Mouse (Mus musculus): Measurements from ENCODE around the gene Nsun4.

Gene Nsun4

GRCm38 (mm10) chr4:116053399-116053961 is at the start of gene Nsun4:
Gene Nsun4 (minus strand): TSS chr4:116053876.
- DNase-seq (ENCODE audit: low spot score in 2 of 2) = peak; percentile 75 to 79

DNA sequence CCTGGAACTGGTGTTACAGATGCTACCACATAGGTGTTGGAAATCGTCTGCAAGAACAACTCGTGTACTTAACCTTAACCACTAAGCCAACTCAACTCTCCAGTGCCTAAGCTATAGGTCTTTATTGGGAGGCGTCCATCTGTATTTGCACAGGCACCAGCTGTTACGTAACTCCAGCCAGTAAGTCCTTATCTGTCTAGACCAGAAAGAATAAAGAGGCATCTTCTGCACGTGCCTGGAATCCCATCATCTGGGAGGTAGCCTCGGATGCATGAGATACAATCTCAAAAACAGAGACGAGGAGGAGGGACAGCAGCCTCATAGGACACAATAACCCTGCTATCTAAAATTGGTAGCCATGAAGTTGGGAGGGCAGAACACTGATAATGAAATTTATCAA is 47.3 kb upstream of the Nsun4 start:
- no peak for DNase-seq (ENCODE audit: low spot score in 2 of 2)

DNA sequence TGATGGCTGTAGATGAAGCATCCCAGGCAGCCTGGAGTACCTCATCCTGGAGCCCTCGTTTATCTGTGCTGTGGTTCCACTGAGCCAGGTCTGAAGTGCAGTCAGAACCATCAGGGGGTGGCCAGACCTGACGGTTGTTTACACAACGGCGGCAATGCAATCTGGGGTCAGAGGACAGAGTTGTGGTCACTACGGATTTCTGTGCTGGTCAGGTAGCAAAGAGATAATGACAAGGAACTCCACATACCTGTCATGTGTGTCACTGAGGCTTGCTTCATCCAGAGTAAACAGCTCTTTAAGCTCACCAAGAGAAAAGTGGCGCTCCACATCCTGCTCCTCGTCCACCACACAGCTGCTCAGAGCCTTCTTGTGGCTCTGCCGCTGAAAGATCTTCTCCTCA is 43.5 kb upstream of the Nsun4 start:
- DNase-seq (ENCODE audit: low spot score in 2 of 2) = no peak

- DNase-seq (ENCODE audit: low spot score in 2 of 2) = no peak
Observed at GRCm38 (mm10) chr4:116096291-116096690, 42.6 kb upstream of the Nsun4 start.

DNA sequence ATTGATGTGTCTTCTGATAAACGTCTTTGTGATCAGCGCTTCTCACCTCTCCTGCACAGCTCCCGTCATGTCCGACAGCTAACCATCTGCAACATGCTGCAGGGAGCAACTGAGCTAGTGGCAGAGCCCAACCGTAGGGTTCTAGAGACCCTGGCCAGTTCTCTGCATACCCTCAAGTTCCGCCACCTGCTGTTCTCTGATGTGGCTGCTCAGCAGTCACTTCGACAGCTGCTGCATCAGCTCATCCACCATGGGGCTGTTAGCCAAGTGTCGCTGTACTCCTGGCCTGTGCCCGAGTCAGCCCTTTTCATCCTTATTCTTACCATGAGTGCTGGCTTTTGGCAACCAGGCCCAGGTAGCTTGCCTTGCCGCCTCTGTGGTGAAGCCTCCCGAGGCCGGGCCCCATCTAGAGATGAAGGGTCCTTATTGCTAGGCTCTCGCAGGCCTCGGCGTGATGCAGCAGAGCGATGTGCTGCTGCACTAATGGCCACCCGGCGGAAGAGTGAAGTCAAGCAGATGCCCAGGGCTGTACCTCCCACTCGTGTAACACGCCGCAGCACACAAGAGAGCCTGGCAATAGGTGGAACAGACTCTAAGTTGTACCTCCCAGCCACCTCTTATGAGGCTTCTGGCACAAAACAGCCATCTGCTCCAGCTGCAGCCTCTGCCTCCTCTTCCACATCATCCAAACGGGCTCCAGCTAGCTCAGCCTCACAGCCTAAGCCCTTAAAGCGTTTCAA is 35.0 kb upstream of the Nsun4 start:
- no peak for DNase-seq (ENCODE audit: low spot score in 2 of 2)

- DNase-seq (ENCODE audit: low spot score in 2 of 2) = no peak
Observed at GRCm38 (mm10) chr4:116077240-116078095, 23.8 kb upstream of the Nsun4 start.

DNA sequence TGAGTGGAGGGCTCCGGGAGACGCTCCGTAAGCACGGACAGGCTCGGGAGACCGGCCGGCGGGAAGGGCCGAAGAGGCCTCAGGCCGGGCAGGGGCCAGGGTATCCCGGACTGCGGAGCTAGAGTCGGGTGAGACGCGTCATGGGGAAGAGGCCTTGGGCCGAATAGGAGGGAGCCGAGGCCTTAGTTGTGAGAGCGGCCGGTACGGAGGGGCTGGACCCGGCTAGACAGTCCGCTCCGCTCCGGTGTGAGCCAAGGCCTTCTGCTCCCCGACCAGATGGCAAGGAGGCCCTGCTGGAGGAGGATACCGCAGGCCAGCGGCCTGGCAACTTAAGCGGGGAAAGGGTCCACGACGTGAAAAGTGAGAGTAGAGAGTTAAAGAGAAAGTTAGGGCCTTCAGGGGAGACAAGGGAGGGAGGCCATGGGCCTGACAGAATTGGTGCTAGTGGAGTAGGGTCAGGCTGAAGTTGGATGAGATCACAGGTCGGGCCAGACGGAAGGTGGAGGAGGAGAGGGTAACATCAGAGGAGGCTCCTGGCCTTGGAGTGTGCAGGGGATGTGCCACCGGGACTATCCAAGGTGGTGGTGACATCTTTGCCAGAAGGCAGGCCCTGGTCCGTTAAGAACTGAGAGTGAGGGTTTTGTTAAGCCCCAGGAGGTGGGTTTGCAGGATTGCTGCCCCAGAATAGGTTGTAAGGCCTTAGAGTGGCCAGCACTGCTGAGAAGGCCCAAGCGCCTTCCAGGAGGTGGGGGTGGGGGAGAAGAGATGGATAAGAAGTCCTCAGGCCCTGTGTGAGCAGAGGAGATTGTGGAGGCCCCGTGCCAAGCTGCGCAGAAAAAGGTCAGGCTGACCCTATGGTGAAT is 22.9 kb upstream of the Nsun4 start:
- DNase-seq (ENCODE audit: low spot score in 2 of 2) = peak in 1 of 2 experiments; percentile 19

- peak; percentile 42 to 47 for DNase-seq (ENCODE audit: low spot score in 2 of 2)
Observed at GRCm38 (mm10) chr4:116075631-116076368, 22.1 kb upstream of the Nsun4 start.

- DNase-seq (ENCODE audit: low spot score in 2 of 2) = peak; percentile 94 to 95
Observed at GRCm38 (mm10) chr4:116074861-116075620, 21.4 kb upstream of the Nsun4 start, which contains the start of the genes Uqcrh and Lrrc41. Gene Uqcrh (minus strand): TSS chr4:116075071. Gene Lrrc41 (plus strand): TSS chr4:116075269.

- DNase-seq (ENCODE audit: low spot score in 2 of 2) = no peak
Observed at GRCm38 (mm10) chr4:116074145-116074675, 20.5 kb upstream of the Nsun4 start.

- DNase-seq (ENCODE audit: low spot score in 2 of 2) = no peak
Observed at GRCm38 (mm10) chr4:116073146-116073545, 19.5 kb upstream of the Nsun4 start.

GRCm38 (mm10) chr4:116070116-116070515 is 16.4 kb upstream of the Nsun4 start:
- DNase-seq (ENCODE audit: low spot score in 2 of 2) = no peak

- DNase-seq (ENCODE audit: low spot score in 2 of 2) = no peak
Observed at GRCm38 (mm10) chr4:116063855-116064254, 10.2 kb upstream of the Nsun4 start.

DNA sequence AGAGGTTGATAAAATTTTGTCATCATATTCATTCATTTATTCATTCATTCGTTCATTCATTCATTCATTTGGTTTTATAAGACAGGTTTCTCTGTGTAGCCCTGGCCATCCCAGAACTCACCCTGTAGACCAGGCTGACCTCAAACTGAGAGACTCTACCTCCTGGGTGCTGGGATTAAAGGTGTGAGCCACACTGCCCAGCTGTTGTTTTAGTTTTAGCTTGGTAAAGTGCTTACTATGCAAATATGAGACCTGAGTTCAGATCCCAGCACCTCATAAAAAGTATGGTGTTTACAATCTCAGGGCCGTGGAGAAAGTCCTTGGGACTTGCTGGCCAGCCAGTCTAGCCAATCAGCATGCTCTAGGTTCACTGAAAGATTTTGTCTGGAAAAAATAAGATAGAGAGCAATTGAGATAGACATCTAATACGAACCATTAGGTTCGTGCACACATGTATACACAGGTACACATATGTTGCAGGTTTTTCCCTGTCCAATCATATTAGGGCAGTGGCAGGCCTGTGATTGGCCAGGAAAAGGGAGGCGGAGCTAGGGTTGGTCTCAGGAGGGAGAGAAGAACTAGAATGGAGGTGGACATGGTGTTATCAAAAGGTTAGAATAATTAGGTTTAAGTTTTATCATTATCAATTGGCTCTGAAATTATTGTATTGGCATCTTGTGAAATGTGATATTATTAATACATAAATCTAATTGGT is 5.5 kb upstream of the Nsun4 start:
- no peak for DNase-seq (ENCODE audit: low spot score in 2 of 2)

DNA sequence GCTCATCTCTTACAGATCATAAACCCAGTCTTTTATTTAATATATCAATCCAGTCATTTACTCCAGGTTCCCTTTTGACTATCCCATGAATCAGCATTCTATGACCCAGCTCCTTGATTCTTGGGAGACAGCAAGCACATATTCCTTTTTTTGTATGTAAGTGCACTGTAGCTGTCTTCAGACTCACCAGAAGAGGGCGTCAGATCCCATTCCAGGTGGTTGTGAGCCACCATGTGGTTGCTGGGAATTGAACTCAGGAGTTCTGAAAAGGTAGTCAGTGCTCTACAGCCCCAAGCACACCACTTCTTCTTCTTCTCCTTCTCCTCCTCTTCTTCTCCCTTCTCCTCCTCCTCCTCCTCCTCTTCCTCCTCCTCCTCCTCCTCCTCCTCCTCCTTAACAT is 3.9 kb upstream of the Nsun4 start:
- DNase-seq (ENCODE audit: low spot score in 2 of 2) = no peak

- DNase-seq (ENCODE audit: low spot score in 2 of 2) = no peak
Observed at GRCm38 (mm10) chr4:116052526-116053293, 966 bp downstream of the Nsun4 start.

GRCm38 (mm10) chr4:116049211-116049610 is 4.5 kb downstream of the Nsun4 start:
- DNase-seq (ENCODE audit: low spot score in 2 of 2) = no peak
